Mouse (Mus musculus) kidney, adult 2 months (tissue): ENCODE measurements around the gene Nalcn.

Experiments used
- CTCF ChIP-seq: fragments of 200-500 bp; conservative IDR thresholded peaks from 2 replicates; pipeline ENCODE4 v1.5.1; 2011; ENCODE audit warnings: low read depth, mild to moderate bottlenecking, control low read depth, low read length, moderate library complexity, mixed read lengths; ENCODE audit not compliant: insufficient read depth, insufficient read length
- POLR2A ChIP-seq: fragments of 200-500 bp; IDR thresholded peaks from one replicate; pipeline ENCODE4 v1.6.1; 2011; ENCODE audit warnings: low read depth, low read length, control low read depth

GRCm38 (mm10) chr14:123359691-123360090 lies 267.3 kb downstream of the Nalcn start:
- TF ChIP-seq CTCF (no peak), POLR2A (no peak)
